In genomic region chr10:8224046-8224445, GRCm38 (mm10) we compare ENCODE assay signal across 27 mouse cellular contexts.
DNase-seq lines count a peak whose midpoint lies in the region; ATAC-seq and TF ChIP-seq lines count a peak whose summit lies in the region.
"Had no signal": no experiment of that assay in that cellular context is flagged by ENCODE, and none has a peak within 500 bp of the region (broad histone marks: within the 10 kb centered on the region; RNA-seq: fewer than 3 reads in every experiment).

No protein-coding gene starts in this region.

- no peaks in the 10 kb centered on the region for H3K27me3 ChIP-seq in C2C12 (ENCODE audit: control insufficient read depth, insufficient read depth, insufficient read length)
- H3K27me3 ChIP-seq in limb, embryonic 12.5 days, result peaks cover 6% of the 10 kb centered on the region; the same call in 1 of the 2 replicates
- H3K27me3 ChIP-seq: CH12.LX; embryonic facial prominence, embryonic 12.5 days; embryonic facial prominence, embryonic 15.5 days; hindbrain, embryonic 12.5 days; hindbrain, embryonic 15.5 days; intestine, embryonic 15.5 days had no signal

- H3K36me3 ChIP-seq in C2C12 (ENCODE audit: control insufficient read depth, insufficient read depth), result no peaks in the 10 kb centered on the region
- H3K36me3 ChIP-seq in limb, embryonic 12.5 days, result no peaks in the 10 kb centered on the region
- H3K36me3 ChIP-seq: embryonic facial prominence, embryonic 12.5 days; embryonic facial prominence, embryonic 15.5 days; G1E; hindbrain, embryonic 12.5 days; hindbrain, embryonic 15.5 days; intestine, embryonic 15.5 days had no signal

- no peak overlapping the region for H3K9ac ChIP-seq in limb, embryonic 12.5 days (replicated peaks)
- H3K9ac ChIP-seq: embryonic facial prominence, embryonic 12.5 days; embryonic facial prominence, embryonic 15.5 days; forebrain, postnatal 0 days; hindbrain, embryonic 12.5 days; hindbrain, embryonic 15.5 days; intestine, embryonic 15.5 days had no signal

- DNase-seq in embryo, embryonic 11 days, result peak; percentile 34
- DNase-seq in embryo, embryonic 9.5 days (ENCODE audit: extremely low spot score), result no peak
- DNase-seq in hindlimb bud, embryonic 11.5 days (ENCODE audit: extremely low spot score, low read depth, low spot score), result peak; percentile 93
- DNase-seq in left cerebral cortex, adult 9 months (ENCODE audit: low spot score in 2 of 2), result no peak
- no peak for DNase-seq in ovary, adult 18-20 months (ENCODE audit: low spot score)
- DNase-seq in left cerebral cortex, adult 11 months (ENCODE audit: low spot score), result no peak
- DNase-seq: adrenal gland, adult 2 months; adrenal gland, postnatal 14 days; cerebellum, adult 11-12 months; cerebellum, adult 8-10 months; cerebellum, postnatal 10 days; cerebellum, postnatal 36 days; forebrain, postnatal 0 days; gastrocnemius, adult 2 months; gastrocnemius, postnatal 14 days; heart, adult 18-20 months had no signal

- no peak overlapping the region for H3K4me2 ChIP-seq in limb, embryonic 12.5 days
- H3K4me2 ChIP-seq: embryonic facial prominence, embryonic 12.5 days; embryonic facial prominence, embryonic 15.5 days; heart, embryonic 11.5 days; hindbrain, embryonic 12.5 days; hindbrain, embryonic 15.5 days; intestine, embryonic 15.5 days had no signal

- WGBS in limb, embryonic 12.5 days, result 11% methylated on average over 8 of the region's 8 CpGs

- no peaks in the 10 kb centered on the region for H3K79me3 ChIP-seq in C2C12 (ENCODE audit: low read depth)

- H3K4me3 ChIP-seq in C2C12 (ENCODE audit: insufficient read depth, poor library complexity, severe bottlenecking), result no peak overlapping the region
- no peak overlapping the region for H3K4me3 ChIP-seq in limb, embryonic 12.5 days (replicated peaks)
- H3K4me3 ChIP-seq: embryonic facial prominence, embryonic 12.5 days; embryonic facial prominence, embryonic 15.5 days; gastrocnemius, adult 2 months; hindbrain, embryonic 12.5 days; hindbrain, embryonic 15.5 days; intestine, embryonic 15.5 days had no signal

- H3ac ChIP-seq in C2C12 (ENCODE audit: control insufficient read depth, insufficient read length, low read depth), result no peak overlapping the region

- H3K9me3 ChIP-seq in limb, embryonic 12.5 days, result no peaks in the 10 kb centered on the region
- H3K9me3 ChIP-seq: embryonic facial prominence, embryonic 12.5 days; embryonic facial prominence, embryonic 15.5 days; G1E; hindbrain, embryonic 12.5 days; hindbrain, embryonic 15.5 days; intestine, embryonic 15.5 days had no signal

- ATAC-seq in limb, embryonic 12.5 days (ENCODE audit: insufficient number of reproducible peaks, insufficient read depth, low FRiP score, low TSS enrichment, low read depth), result peak; percentile 69
- ATAC-seq: forebrain, embryonic 14.5 days; forebrain, postnatal 0 days; intestine, embryonic 15.5 days had no signal

- no peak overlapping the region for H3K27ac ChIP-seq in limb, embryonic 12.5 days
- H3K27ac ChIP-seq: embryonic facial prominence, embryonic 12.5 days; embryonic facial prominence, embryonic 15.5 days; gastrocnemius, adult 2 months; hindbrain, embryonic 12.5 days; hindbrain, embryonic 15.5 days; intestine, embryonic 15.5 days had no signal

- H3K4me1 ChIP-seq in limb, embryonic 12.5 days (replicated peaks), result peaks cover 28% of the 10 kb centered on the region
- H3K4me1 ChIP-seq: hindbrain, embryonic 12.5 days; hindbrain, embryonic 15.5 days; intestine, embryonic 15.5 days had no signal

- no peaks in the 10 kb centered on the region for H3K79me2 ChIP-seq in C2C12 (ENCODE audit: control insufficient read depth, insufficient read depth)

- no peak for TF ChIP-seq CTCF in C2C12 (IDR thresholded peaks at IDR 0.05; ENCODE audit: control insufficient read depth, insufficient read depth, insufficient read length)

TF ChIP-seq in C2C12, 6 proteins besides CTCF, POLR2A, EP300 and RAD21:
- TF ChIP-seq MYOG (IDR thresholded peaks at IDR 0.05; ENCODE audit: control insufficient read depth, extremely low read depth, insufficient read length), result no peak
- peak; percentile 57 for TF ChIP-seq MYOD1 (IDR thresholded peaks at IDR 0.05; ENCODE audit: control insufficient read depth, insufficient read length, low read depth)
TF ChIP-seq in C2C12: peak in this region for 1.

Comparison
In these comparisons a context has a peak if more than half of its experiments do, and no peak if none do; other contexts are left out.
1. DNase-seq: peak in embryo, embryonic 11 days (single experiment) and hindlimb bud, embryonic 11.5 days (single experiment); none in embryo, embryonic 9.5 days (single experiment), left cerebral cortex, adult 9 months (0 of 2), ovary, adult 18-20 months (single experiment) and left cerebral cortex, adult 11 months (single experiment).